In genomic region chr19:53505728-53506127, GRCm38 (mm10) we compare ENCODE assay signal across 13 mouse cellular contexts.
"Had no signal": no experiment of that assay in that cellular context is flagged by ENCODE, and none has a peak within 500 bp of the region (broad histone marks: within the 10 kb centered on the region; RNA-seq: fewer than 3 reads in every experiment).

No protein-coding gene starts in this region.

- H3K36me3 ChIP-seq: limb, embryonic 13.5 days; lung, embryonic 15.5 days; midbrain, embryonic 10.5 days; neural tube, embryonic 12.5 days had no signal

- H3K27me3 ChIP-seq: limb, embryonic 13.5 days; lung, embryonic 15.5 days; neural tube, embryonic 12.5 days had no signal

- H3K4me2 ChIP-seq: limb, embryonic 13.5 days; lung, embryonic 15.5 days; neural tube, embryonic 12.5 days had no signal

- DNase-seq: kidney, postnatal 14 days; left cerebral cortex, postnatal 4 days; midbrain, embryonic 14.5 days; retina, postnatal 1 day; right cerebral cortex, postnatal 4 days; spleen, adult 18-20 months; thymus, adult 18-20 months; thymus, postnatal 14 days had no signal

- H3K4me3 ChIP-seq: limb, embryonic 13.5 days; lung, embryonic 15.5 days; midbrain, embryonic 10.5 days; myocyte; neural tube, embryonic 12.5 days had no signal

- H3K27ac ChIP-seq: limb, embryonic 13.5 days; lung, embryonic 15.5 days; midbrain, embryonic 10.5 days; neural tube, embryonic 12.5 days had no signal

- H3K9me3 ChIP-seq: limb, embryonic 13.5 days; lung, embryonic 15.5 days; midbrain, embryonic 10.5 days; neural tube, embryonic 12.5 days had no signal

- H3K9ac ChIP-seq: limb, embryonic 13.5 days; lung, embryonic 15.5 days; neural tube, embryonic 12.5 days had no signal
